Mouse (Mus musculus) inflammation-experienced regulatory T-cells, adult 6 months (primary cell): ENCODE data around the gene 4933434E20Rik. TPM values are rescaled to one million over a fixed set of nuclear protein-coding genes. Genes with fewer than 3 reads are reported as not detected.

Experiments used
- ATAC-seq: one replicate; pipeline ENCODE4 v1.8.0; 2017
- polyA plus RNA-seq, 3 experiments: library from polyadenylated mRNA; unstranded; fragments of 100-300 nt; shearing (Covaris generic); gene quantifications; one replicate each; pipeline ENCODE4 v1.2.1; 2017

The 4933434E20Rik gene
- polyA plus RNA-seq = 100 to 1,000 TPM; 323 to 414 (median 404) TPM

DNA sequence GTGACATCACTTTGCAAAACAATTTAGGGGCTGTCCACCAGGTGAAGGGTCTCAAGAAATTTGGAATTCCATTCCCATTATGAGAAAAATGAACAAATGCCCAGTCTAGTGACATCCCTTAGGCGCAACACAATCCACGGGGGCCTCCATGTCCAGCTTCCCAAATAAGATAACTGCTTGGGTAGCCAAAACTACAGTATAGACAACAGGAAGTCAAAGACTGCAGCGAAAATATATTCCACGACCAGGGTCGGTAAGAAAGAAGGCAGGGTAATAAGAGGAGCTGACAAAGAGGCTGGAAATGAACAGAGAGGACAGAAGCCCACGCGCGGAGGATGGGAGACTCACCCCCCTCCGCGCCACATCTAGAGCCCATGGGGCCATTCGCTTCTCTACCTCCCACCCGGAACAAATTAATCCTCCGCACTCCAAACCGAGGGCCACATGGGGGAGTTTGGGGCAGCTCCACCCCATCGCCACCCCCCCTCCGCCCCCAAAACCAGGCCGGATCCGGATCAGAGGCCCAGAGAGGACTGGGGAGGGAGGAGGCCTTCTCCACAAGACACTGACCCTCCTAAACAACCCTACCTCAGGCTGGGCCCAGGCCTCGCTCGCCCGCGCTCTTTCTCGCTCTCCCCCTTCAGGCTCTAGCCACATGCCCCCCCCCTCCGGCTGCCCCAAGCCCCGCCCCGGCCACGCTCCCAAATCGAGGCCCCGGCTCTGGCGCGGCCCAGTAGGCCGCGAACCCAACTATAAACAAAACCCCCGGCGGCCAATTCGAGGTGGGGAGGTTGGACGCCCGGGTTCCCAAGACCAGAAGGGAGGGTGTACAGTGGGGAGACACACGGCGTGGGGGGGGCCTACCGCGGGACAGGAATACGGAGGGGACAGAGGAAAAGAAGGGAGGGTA is at the start of gene 4933434E20Rik:
TSS of gene 4933434E20Rik (plus strand) at position 196 of the 910 bp plus-strand sequence.
- ATAC-seq = peak; percentile 29

DNA sequence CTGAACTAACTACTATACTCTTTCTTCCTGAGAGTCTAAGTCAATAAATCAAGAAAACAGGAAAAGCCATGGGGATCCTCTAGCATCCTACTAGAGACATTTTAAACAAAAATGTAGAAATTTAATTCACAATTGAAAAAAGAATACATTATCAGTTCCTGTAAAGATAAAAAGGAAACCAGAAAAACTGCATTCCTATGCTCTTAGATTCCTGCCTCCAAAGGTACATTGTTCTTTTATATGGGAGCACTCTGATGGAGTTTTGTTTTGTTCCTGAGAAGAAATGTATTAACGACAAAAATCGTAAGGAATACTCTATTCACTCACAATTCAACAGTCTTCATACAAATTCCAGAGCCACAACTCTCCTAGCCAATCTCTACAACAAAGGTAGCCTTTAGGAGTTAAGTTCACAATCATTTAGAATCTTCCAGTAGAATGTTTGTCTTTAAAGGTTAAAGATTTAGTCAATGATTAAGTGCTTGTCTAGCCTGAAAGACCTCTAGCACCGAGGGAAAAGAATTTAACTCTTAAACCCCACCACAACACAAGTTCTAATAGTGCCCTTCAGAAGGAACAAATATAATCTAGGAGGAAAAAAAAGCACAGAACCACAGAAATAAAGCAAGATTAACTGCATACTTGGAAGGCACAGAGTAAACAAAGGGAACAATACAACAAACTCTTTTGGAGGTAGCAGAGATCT is 47.2 kb upstream of the 4933434E20Rik start:
- no peak for ATAC-seq

DNA sequence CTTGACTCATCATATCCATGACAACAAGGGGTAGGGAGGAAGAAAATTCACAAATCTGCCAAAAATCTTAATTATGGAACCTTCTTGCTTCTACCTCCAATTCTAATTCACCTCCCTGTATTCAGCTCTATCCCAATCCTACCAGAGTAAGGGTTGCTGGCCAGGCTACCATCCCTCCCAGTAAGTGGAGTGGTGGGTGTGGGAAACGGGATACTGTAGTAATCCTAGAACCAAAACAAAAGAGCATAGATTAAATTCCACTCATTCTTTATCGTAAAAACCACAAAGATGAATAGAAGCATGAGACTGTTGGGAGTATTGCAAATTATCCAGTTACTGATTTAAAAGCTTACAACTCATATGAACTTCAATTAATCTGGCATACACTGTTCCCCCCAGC is 41.1 kb upstream of the 4933434E20Rik start:
- no peak for ATAC-seq

DNA sequence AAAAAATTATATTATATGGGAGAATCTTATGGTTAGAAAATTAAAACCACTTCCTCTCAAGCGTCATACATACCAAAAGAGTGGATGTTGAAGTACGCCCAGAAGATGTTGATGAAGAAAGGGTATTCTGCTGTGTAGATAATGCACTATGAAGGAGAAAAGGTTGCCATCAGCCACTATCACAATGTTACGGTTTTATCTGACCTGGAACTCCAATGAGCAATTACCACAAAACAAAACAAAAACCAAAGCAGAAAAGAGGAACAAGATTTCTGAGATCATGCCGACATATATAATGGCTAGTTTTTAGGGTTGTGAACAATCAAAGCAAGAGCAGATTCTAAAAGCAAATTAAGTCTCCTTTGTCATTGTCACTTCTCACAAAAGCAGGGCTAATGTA is 34.8 kb upstream of the 4933434E20Rik start:
- ATAC-seq = no peak

DNA sequence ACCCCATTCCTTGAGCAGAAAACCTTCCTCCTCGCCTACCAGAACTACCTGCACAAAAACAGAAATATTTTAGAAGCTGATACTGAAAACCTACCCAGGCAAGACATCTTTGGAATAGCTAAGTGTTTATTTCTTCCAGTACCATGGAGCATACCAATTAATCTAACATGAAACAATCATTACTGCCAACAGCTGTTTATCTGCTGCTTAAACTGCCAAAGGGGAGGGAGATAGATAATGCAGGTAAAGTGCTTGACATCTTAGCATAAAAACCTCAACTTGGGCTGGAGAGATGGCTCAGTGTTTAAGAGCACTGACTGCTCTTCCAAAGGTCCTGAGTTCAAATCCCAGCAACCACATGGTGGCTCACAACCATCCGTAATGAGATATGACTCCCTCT is 16.8 kb upstream of the 4933434E20Rik start:
- ATAC-seq = no peak

DNA sequence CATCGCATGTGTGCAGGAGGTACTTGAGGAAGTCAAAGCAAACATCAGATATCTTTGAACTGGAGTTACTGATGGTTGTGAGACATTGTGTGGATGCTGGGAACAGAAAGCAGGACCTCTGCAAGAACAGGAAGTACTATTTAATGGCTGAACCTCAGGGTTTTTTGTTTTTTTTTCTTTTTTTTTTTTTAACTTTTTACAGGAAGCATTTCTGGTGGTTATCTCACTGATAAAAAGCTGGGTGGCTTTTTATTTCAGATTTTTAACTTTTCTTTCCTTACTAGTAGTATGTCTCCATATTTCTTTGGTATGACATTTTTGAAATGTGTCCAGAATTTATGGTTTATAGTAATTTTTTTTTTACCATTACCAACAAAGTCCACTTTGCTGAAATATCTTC is 15.2 kb upstream of the 4933434E20Rik start:
- no peak for ATAC-seq

DNA sequence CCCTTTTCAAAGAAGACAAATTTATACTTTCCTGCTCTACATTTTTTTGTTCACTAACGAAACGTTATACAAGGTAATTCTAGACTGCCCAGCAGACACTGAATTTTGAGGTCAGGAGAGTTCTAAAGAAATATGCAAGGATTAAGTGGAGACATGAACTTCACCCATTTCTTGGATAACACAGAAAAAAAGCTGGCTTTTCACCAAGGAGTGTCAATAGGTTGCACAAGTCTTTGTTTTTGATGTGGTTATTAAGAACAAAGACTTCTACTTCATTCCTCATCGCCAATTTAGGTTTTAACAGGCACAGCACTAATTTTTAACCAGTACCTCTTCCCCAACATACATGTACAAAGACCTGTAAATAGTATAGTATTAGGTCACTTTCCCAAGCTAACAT is 1.7 kb upstream of the 4933434E20Rik start:
- no peak for ATAC-seq

DNA sequence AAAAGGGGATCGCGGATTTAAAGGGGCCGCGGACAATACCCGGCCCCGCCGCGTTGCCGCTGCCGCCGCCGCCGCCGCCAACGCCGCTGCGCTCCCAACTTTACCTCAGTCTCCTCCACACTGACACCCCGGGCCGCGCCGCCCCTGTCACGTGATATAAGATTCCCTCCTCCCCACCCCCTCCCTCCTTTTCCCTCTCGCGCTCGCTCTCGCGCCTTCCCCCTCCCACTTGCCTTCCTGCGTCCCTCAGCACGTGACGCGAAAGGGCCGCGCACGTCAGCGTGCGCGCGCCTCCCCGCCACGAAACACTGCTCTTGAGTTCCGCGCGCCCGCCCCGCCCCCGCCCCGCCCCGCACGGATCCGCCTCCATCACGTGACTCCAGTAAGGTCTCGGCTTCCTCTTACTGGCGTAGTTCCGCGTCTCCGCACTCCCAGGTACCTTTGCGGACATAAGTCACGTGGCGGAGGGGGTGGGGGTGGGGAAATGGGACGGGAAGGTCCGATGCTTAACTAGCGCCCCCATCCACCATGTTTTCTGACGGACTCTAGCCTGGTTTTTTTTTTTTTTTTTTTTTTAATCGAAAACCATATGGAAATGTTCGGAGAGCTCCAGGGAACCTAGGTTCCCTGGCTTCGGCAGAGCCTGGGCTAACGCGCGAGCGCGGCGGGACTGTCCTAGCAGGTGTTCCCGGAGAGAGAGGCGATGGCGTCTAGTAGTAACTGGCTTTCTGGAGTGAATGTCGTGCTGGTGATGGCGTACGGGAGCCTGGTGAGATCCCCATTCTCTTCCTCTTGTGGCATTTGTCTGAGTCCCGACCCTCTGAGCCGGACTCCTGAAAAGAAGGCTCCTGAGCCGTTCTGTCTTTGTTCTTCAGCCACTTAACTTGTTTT is 1.2 kb downstream of the 4933434E20Rik start, which contains the start of gene Ubap2l:
TSS of gene Ubap2l (minus strand) at position 278 of the 891 bp plus-strand sequence.
- peak; percentile 79 for ATAC-seq

DNA sequence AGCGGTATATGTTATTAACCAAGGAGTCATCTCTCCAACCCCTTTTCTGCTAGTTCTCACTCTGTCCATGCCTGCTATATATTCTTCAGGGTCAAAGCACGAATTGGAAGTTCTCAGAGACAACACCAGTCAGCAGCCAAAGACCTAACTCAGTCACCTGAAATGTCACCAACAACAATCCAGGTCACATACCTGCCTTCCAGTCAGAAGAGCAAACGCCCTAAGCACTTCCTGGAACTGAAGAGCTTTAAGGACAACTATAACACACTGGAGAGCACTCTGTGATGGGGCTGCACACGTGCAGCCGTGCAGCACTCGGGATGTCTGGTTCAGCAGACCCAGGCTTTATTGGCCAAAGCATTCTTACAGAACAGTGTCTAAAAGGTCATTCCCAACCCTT is 10.1 kb downstream of the 4933434E20Rik start:
- ATAC-seq = no peak

DNA sequence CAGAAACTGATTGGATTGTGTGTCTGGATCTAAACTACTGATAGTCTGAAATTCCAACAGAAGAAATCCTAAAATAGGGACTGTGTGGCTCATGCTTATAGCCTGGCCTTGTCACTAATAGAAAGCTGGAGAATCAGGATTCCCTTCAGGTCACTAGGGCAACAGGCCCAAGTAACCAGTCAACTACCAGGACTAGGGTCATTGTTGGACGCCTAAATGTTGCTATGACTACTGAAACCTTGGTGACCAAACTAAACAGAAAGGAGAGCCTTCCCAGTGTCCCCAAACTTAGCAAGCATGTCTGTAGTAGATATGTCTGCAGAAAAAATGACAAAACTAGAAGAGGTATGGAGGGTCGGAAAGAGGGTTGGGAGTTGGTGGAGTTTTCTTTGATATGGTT is 11.1 kb downstream of the 4933434E20Rik start:
- ATAC-seq = no peak

DNA sequence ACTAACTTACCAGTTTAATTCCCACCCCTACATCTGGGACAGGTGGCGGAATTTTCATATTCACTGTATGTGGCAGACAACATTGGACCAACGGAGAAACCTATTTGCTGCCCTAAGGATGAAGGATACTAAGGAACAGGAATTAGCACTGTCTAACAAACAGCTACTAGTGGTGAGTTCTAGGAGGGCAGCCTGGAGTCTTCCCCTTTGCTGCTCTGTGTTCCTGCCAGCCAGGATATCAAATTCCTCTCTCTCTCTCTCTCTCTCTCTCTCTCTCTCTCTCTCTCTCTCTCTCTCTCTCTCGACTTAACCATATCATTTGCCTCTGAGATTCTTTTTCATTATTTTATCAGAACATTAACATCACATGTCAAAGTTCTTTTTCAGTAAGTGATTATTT is 12.9 kb downstream of the 4933434E20Rik start:
- ATAC-seq = no peak

DNA sequence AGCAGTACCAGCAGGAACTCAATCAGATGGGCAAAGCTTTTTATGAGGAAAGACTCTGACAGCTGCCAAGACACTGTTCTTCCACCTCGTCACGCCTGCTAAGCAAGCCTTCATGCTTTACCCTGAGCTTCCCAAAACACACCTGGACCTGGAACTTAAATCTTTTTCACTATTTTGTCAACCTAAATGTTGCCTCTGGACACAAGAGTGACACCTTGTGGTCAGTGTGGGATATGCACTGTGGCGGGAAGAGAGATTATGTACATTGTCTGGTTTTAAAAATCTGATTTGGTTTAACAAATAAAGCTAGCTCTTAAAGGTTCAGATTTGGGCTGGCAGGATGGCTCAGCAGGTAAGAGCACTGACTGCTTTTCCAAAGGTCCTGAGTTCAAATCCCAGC is 14.1 kb downstream of the 4933434E20Rik start:
- ATAC-seq = peak; percentile 64

DNA sequence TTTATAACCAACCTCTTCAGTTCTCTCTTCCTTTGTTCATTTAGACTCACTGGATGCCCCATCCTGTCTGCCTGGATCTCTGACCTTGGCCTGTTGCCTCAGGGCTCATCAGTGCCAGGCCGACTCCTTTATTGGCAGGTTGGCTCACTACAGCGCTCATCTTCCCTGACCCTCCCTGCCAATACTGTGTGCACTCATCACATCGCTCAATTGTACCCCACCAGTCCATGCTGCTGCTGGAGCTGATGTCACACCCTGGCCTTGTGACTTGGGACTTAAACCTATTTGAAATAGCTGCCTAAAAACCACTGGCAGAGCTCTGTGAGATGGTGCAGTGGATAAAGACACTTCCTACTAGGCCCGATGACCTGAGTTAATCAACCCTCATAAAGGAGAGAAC is 16.4 kb downstream of the 4933434E20Rik start:
- ATAC-seq = no peak

DNA sequence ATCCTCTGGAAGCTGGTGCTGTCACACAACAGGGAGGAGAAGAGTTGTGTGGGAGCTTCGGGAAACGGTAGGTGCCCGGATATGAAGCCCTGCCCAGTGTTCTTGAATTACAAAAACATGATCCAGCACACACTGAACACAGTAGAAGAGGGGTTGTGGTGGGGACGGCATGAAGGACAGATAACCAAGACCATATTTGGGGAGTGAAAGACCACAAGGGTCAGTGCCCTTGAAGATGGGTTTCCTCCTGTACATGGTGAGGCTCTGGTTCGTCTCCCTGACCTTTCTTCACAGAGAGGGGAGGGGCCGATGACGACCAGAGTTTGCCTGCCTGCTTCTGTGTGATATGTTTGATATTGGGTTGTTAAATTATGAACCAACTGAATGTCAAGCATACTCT is 18.3 kb downstream of the 4933434E20Rik start:
- no peak for ATAC-seq

DNA sequence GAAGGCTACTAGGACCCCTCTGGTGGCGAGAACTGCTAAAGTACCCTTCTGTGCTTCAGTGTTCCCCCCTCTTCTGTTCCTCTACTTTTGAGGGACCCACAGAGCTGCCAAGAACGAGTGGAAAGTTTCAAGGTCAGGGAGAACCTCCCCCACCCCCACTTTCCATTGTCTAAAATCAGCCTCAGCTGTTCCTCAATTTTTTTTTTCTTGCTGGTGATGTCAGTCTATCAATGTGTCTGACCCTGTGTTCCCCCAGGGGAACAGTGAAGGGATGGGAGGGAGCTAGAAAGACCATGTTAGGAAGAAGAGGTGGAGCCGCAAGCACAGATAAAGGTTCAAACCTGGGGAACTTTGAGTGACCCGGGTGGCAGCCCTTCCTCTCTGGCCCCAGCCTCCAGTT is 20.9 kb downstream of the 4933434E20Rik start, which contains the start of gene Tpm3:
TSS of gene Tpm3 (plus strand) at position 356 of the 400 bp plus-strand sequence.
- ATAC-seq = no peak

DNA sequence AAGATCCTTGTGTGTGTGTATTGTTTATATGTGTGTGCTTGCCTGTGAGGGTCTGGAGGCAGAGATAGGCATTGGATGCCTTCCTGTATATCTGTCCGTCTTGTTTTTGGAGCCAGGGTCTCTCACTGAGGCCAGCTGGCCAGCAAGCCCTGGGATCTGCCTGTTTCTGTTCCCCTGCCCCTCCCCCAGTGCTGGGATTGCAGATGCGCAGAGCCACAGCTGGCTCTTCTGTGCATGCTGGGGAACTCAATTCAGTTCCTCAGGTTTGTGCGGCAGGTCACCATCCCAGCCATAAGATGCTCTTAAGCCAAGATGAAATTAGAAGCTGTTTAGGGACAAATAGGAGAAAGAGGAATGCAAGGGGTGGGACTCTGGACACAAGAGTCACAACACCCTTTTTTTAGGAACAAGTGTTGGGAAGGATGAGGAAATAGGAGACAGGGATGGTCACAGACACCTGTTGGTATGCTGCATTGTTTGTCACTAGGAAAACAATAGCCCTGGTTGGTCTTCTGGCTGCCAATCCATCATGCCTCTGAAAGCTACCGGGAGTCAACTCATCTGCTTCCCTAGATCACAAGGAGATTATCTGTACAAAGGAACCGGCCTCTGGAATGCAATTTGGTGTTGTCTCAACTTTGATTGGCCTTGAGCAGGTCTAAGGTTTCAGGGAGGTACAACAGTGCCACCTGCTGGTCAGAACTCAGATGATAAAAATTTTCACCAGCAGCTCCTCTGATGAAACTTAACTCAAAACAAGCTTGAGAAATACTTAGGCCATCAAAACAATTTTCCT is 25.7 kb downstream of the 4933434E20Rik start:
- no peak for ATAC-seq

DNA sequence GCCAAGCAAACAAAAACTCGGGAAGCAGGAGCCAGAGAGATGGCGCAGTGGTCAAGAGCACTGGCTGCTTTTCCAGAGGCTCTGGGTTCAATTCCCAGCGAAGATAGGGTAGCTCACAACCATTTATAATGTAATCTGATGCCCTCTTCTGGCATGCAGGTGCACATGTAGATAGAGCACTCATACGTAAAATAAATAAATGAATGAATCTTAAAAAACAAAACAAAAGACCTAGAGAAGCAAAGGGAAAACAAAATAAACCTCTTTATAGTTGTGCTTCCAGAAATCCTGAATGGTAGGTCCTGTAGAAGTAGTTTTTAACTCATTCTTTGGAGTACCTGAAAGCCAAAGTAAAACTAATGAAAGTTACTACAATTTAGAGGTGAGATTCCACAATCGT is 26.8 kb downstream of the 4933434E20Rik start:
- no peak for ATAC-seq

DNA sequence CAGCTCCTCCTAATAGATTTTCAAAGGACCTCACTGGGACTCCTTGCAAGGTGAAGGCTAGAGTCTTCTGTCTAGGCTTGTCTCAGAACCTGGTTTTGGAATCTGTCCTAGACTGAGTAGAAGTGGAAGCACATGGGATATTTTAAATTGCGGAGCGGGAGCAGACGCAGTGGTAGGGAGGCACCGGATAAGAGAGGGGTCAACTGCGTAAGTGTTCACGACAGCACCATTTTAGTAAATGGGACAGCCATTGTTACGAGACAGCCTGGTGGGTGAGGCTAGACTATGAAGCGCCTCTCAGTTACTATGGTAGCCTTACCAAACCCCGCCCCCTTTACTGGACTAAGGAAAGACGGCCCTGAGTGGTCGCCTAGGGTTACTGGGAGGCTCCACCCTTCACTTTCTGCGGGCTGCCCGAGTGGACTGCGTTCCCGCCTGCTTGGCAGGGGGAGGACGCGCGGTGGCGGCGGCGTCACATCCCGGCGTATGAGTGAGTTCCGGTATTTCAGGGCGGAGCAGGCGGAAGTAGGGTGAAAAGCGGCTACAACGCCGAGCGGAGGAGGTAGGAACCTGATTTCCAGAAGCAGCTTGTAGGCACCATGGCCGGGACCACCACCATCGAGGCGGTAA is 27.8 kb downstream of the 4933434E20Rik start:
- ATAC-seq = peak; percentile 69

DNA sequence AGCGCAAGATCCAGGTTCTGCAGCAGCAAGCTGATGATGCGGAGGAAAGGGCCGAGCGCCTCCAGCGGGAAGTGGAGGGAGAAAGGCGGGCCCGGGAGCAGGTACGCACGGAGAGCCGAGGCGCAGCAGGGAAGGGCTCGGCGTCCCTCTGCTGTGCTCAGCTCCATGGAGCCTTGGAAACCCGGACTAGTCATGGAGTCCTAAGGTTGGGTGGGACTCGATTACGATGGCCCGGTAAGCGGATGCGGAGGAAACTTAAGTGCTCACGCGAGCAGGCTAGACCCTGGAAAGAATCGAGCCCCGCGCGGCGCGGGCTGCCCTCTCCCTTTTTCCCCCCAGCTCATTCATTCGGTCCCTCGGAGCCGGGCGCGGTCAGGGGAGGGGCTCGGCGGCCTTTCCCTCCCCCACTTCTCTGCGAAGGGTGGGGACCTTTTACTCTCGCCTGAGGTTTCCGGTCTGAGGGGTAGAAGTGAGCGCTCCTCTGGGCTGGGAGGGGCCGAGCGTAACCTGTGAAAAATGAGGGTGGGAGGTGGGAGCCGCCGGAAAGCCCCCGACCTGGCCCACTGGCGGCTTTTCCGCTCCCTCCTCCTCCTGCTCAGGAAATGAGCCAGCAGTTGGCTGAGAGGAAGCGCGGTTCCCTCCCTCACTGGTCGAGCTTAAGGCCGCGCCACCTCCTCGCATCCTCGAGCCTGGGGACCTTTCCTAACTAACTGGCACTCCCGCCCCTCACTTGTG is 28.5 kb downstream of the 4933434E20Rik start:
- ATAC-seq = peak; percentile 73

DNA sequence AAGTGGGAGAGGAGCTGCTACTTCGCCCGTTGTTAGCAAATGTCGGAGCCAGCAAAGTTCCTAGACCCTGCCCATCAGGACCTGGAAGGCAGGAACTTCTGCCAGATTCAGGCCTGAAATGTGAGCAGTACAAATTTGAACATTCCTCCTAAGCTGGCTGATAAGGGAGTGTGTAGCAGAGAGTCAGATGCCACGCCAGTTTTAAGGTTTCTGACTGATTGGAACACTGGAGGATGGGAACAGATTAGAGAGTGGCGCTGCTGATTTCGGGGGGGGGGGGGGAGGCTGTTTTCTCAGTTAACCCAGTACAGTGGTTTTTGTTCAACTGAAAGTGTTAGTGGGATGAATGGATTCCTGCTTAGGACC is 29.0 kb downstream of the 4933434E20Rik start:
- ATAC-seq = no peak
